Comparison of ENCODE assay signal across 19 mouse cellular contexts in the genomic region with DNA sequence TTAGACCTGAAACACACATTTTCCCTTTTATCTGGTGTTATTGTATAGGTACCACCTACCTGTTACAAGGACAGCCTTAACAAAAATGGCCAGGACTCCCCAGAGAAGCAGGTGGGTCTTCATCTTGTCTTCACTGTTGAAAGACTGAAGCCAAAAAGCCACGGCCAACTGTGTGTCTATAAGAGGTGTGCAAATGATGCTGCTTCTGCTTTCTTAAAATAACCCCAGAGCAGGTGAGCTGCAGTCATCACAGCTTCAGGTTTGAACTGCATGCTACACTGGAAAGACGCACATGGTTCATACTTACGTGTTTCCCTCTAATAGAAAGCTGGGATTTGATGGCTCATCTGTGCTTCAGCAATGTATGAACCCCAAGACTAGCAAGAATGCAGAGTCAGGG. TPM values are rescaled to one million over a fixed set of nuclear protein-coding genes. Genes with fewer than 3 reads are reported as not detected.
"Had no signal": no experiment of that assay in that cellular context is flagged by ENCODE, and none has a peak within 500 bp of the region (broad histone marks: within the 10 kb centered on the region; RNA-seq: fewer than 3 reads in every experiment).

A gene (minus strand): TSS at position 235 of the 400 bp plus-strand sequence.

- DNase-seq: kidney, adult 2 months; kidney, postnatal 36 days; liver; lung, adult 18-20 months; lung, postnatal 10 days; lung, postnatal 36 days; right cerebral cortex, adult 18-20 months; right cerebral cortex, postnatal 14 days; right cerebral cortex, postnatal 4 days; thymus, postnatal 25 days had no signal

- ATAC-seq: liver, embryonic 12.5 days; midbrain, embryonic 13.5 days; midbrain, embryonic 16.5 days had no signal

RNA-seq across cellular contexts. Expression of the gene that starts here (rescaled TPM):
- polyA plus RNA-seq: kidney, embryonic 14.5 days; limb, embryonic 10.5 days; limb, embryonic 13.5 days; lung, embryonic 15.5 days; stomach, embryonic 14.5 days; stomach, postnatal 0 days had no signal
